ENCODE assay signal across 8 mouse cellular contexts in genomic region chr10:40884279-40884806, GRCm38 (mm10). TPM values are rescaled to one million over a fixed set of nuclear protein-coding genes. Genes with fewer than 3 reads are reported as not detected.
DNase-seq lines count a peak whose midpoint lies in the region; ATAC-seq and TF ChIP-seq lines count a peak whose summit lies in the region.

No protein-coding gene starts in this region.

- H3K4me2 ChIP-seq in limb, embryonic 13.5 days (replicated peaks): peak overlapping the region; percentile 82
- peak overlapping the region; percentile 69 for H3K4me2 ChIP-seq in myocyte (ENCODE audit: low read depth)
- peak overlapping the region; percentile 91 for H3K4me2 ChIP-seq in stomach, embryonic 15.5 days

- H3K79me2 ChIP-seq in myocyte (ENCODE audit: control insufficient read depth, insufficient read depth): peaks cover 28% of the 10 kb centered on the region

- no peaks in the 10 kb centered on the region for H3K27me3 ChIP-seq in kidney, adult 2 months (replicated peaks; ENCODE audit: control insufficient read depth, insufficient read depth, low read length)
- no peaks in the 10 kb centered on the region for H3K27me3 ChIP-seq in limb, embryonic 13.5 days
- H3K27me3 ChIP-seq in myocyte (ENCODE audit: control insufficient read depth, insufficient read depth, insufficient read length): no peaks in the 10 kb centered on the region
- no peaks in the 10 kb centered on the region for H3K27me3 ChIP-seq in stomach, embryonic 15.5 days (replicated peaks)

- peak overlapping the region; percentile 87 for H3K9ac ChIP-seq in limb, embryonic 13.5 days
- H3K9ac ChIP-seq in stomach, embryonic 15.5 days: peak overlapping the region; percentile 65

- DNase-seq in heart, adult 11 months: peak; percentile 89
- DNase-seq in heart, postnatal 25 days (ENCODE audit: low spot score): no peak
- peak; percentile 73 to 80 for DNase-seq in cerebellum, postnatal 25 days
- DNase-seq in gastrocnemius, postnatal 4 days (ENCODE audit: low spot score in 2 of 2): peak; percentile 17 to 39
- peak; percentile 43 for DNase-seq in kidney, adult 2 months

- H3K9me3 ChIP-seq in limb, embryonic 13.5 days: no peaks in the 10 kb centered on the region
- H3K9me3 ChIP-seq in stomach, embryonic 15.5 days: no peaks in the 10 kb centered on the region

- H3K36me3 ChIP-seq in kidney, adult 2 months (ENCODE audit: control insufficient read depth, insufficient read depth, low read length): no peaks in the 10 kb centered on the region
- peaks cover 8% of the 10 kb centered on the region for H3K36me3 ChIP-seq in limb, embryonic 13.5 days
- peaks cover 8% of the 10 kb centered on the region for H3K36me3 ChIP-seq in myocyte (ENCODE audit: control insufficient read depth, insufficient read depth)
- no peaks in the 10 kb centered on the region for H3K36me3 ChIP-seq in stomach, embryonic 15.5 days

- peak; percentile 54 for TF ChIP-seq CTCF in kidney, adult 2 months (conservative IDR thresholded peaks at IDR 0.05; ENCODE audit: insufficient read depth, insufficient read length, low read depth, low read length)

- H3K4me3 ChIP-seq in kidney, adult 2 months (ENCODE audit: insufficient read depth, low read depth, low read length): peak overlapping the region; percentile 95
- H3K4me3 ChIP-seq in limb, embryonic 13.5 days: peak overlapping the region; percentile 90
- peak overlapping the region; percentile 62 for H3K4me3 ChIP-seq in myocyte
- H3K4me3 ChIP-seq in stomach, embryonic 15.5 days (replicated peaks): peak overlapping the region; percentile 88

- TF ChIP-seq POLR2A in kidney, adult 2 months (IDR thresholded peaks at IDR 0.05; ENCODE audit: low read depth, low read length): no peak
- TF ChIP-seq POLR2A in myocyte (IDR thresholded peaks at IDR 0.05; ENCODE audit: insufficient read length, low read depth): no peak

- no peak for ATAC-seq in limb, embryonic 13.5 days (ENCODE audit: low FRiP score, low read depth)
- ATAC-seq in stomach, embryonic 15.5 days (ENCODE audit: insufficient read depth, low FRiP score, low read depth): no peak

- 0 out of 2 replicates have a peak, but pooled peaks cover 3% of the 10 kb centered on the region for H3K4me1 ChIP-seq in kidney, adult 2 months (ENCODE audit: control insufficient read depth, insufficient read depth, low read length)
- H3K4me1 ChIP-seq in limb, embryonic 13.5 days: peaks cover 12% of the 10 kb centered on the region
- H3K4me1 ChIP-seq in stomach, embryonic 15.5 days: 0 out of 2 replicates have a peak, but pooled peaks cover 5% of the 10 kb centered on the region

- intact Hi-C loops in heart, postnatal 25 days (cut with DNase I): loop anchor here (2.0 to 10.0 kb wide), 4 partner anchors 37 to 420 kb away; partner anchors contain the start of genes Ak9, Fig4 and Mettl24

- H3K27ac ChIP-seq in kidney, adult 2 months (ENCODE audit: insufficient read depth, low read depth, low read length): no peak overlapping the region
- peak overlapping the region; percentile 94 for H3K27ac ChIP-seq in limb, embryonic 13.5 days
- peak overlapping the region; percentile 86 for H3K27ac ChIP-seq in stomach, embryonic 15.5 days

- WGBS in kidney, adult 2 months: under 1% methylated on average over 40 of the region's 40 CpGs
- WGBS in limb, embryonic 13.5 days: 0% methylated on average over 40 of the region's 40 CpGs
- WGBS in stomach, embryonic 15.5 days: under 1% methylated on average over 36 of the region's 40 CpGs

- peak overlapping the region; percentile 42 for H3ac ChIP-seq in myocyte (ENCODE audit: control insufficient read depth, insufficient read length)

TF ChIP-seq in myocyte, 11 proteins besides CTCF, POLR2A, EP300 and RAD21:
- TF ChIP-seq CEBPB (IDR thresholded peaks at IDR 0.05; ENCODE audit: insufficient read depth, poor library complexity, severe bottlenecking) (no peak), SRF (IDR thresholded peaks at IDR 0.05; ENCODE audit: control insufficient read depth, insufficient read length, low read depth) (no peak), MYOD1 (IDR thresholded peaks at IDR 0.05; ENCODE audit: control insufficient read depth in 1 of 3, insufficient read length in 2 of 3, low read depth in 2 of 3) (no peak), POLR2AphosphoS2 (IDR thresholded peaks at IDR 0.05; ENCODE audit: insufficient read length, low read depth) (no peak), MYOG (IDR thresholded peaks at IDR 0.05; ENCODE audit: control insufficient read depth in 1 of 3, insufficient read depth in 1 of 3, insufficient read length in 2 of 3, low read depth in 2 of 3) (no peak), REST (IDR thresholded peaks at IDR 0.05; ENCODE audit: insufficient read depth, insufficient read length) (no peak), TCF3 (IDR thresholded peaks at IDR 0.05; ENCODE audit: insufficient read length, low read depth) (no peak), USF1 (IDR thresholded peaks at IDR 0.05; ENCODE audit: low read depth) (no peak), MAX (IDR thresholded peaks at IDR 0.05; ENCODE audit: low read depth) (no peak), TCF12 (IDR thresholded peaks at IDR 0.05; ENCODE audit: insufficient read depth, poor library complexity, severe bottlenecking) (no peak), E2F4 (IDR thresholded peaks at IDR 0.05; ENCODE audit: insufficient read depth) (no peak)

RNA-seq across cellular contexts. Expression of gene Wasf1, which starts 1.1 kb away (rescaled TPM):
- under 1 TPM; 0.70 to 0.78 TPM for total RNA-seq in heart, postnatal 25 days (2021)
- 1 to 10 TPM; 4.1 to 4.5 TPM for total RNA-seq in gastrocnemius, postnatal 4 days (2021)
- 1.3 and 1.4 TPM in 2 replicates for polyA plus RNA-seq in kidney, adult 2 months (2012; rRNA removed)
- 27.2 and 29.7 TPM in 2 replicates for polyA plus RNA-seq in limb, embryonic 13.5 days (2015; fragmentation: Nextera tagmentation; extraction: Ambion mirVana)
- polyA plus RNA-seq in myocyte (2012; fragmentation: generic; extraction: Trizol): 6.3 TPM
- 13.0 and 13.1 TPM in 2 replicates for polyA plus RNA-seq in stomach, embryonic 15.5 days (2015; fragmentation: Nextera tagmentation; extraction: Ambion mirVana)

RNA-seq across cellular contexts. Expression of gene Cdc40, which starts 1.2 kb away (rescaled TPM):
- total RNA-seq in heart, postnatal 25 days (2021): 10 to 100 TPM; 19.1 to 20.2 TPM
- 10 to 100 TPM; 14.9 to 18.0 TPM for total RNA-seq in gastrocnemius, postnatal 4 days (2021)
- polyA plus RNA-seq in kidney, adult 2 months (2012; rRNA removed): 12.5 and 14.4 TPM in 2 replicates
- 36.0 and 37.0 TPM in 2 replicates for polyA plus RNA-seq in limb, embryonic 13.5 days (2015; fragmentation: Nextera tagmentation; extraction: Ambion mirVana)
- 9.3 TPM for polyA plus RNA-seq in myocyte (2012; fragmentation: generic; extraction: Trizol)
- polyA plus RNA-seq in stomach, embryonic 15.5 days (2015; fragmentation: Nextera tagmentation; extraction: Ambion mirVana): 28.2 and 29.2 TPM in 2 replicates
